Mouse (Mus musculus) stomach, embryonic 15.5 days (tissue): ENCODE measurements at regions not wholly inside any gene's neighbourhood (a gene's known extent, or its start where the extent isn't known, plus 50 kb on each side); places are given as distances from the start of the nearest gene placed in this dataset.

ENCODE experiments used
- ATAC-seq: fragments of 200-750 bp; cut with Nextera tagmentation; 2 replicates; pipeline ENCODE4 v1.8.0; 2017; ENCODE audit warnings: low read depth, moderate number of reproducible peaks, moderate TSS enrichment; ENCODE audit not compliant: insufficient read depth, low FRiP score
- H3K27ac ChIP-seq: fragments of 300-500 bp; sonication (generic); 2 replicates; pipeline ENCODE4 v1.5.1; 2015; ENCODE audit warnings: mild to moderate bottlenecking, inconsistent platforms
- H3K27me3 ChIP-seq: fragments of 300-500 bp; sonication (generic); replicated peaks from 2 replicates; pipeline ENCODE4 v1.6.1; 2015; ENCODE audit warnings: inconsistent platforms
- H3K36me3 ChIP-seq: fragments of 300-500 bp; sonication (generic); 2 replicates; pipeline ENCODE4 v1.6.1; 2015; ENCODE audit warnings: inconsistent platforms
- H3K4me1 ChIP-seq: fragments of 300-500 bp; sonication (generic); 2 replicates; pipeline ENCODE4 v1.6.1; 2015; ENCODE audit warnings: inconsistent platforms
- H3K4me2 ChIP-seq: fragments of 300-500 bp; sonication (generic); 2 replicates; pipeline ENCODE4 v1.6.1; 2015; ENCODE audit warnings: mild to moderate bottlenecking, inconsistent platforms
- H3K4me3 ChIP-seq: fragments of 300-500 bp; sonication (generic); replicated peaks from 2 replicates; pipeline ENCODE4 v1.5.1; 2015; ENCODE audit warnings: inconsistent platforms
- H3K9ac ChIP-seq: fragments of 300-500 bp; sonication (generic); 2 replicates; pipeline ENCODE4 v1.6.1; 2015; ENCODE audit warnings: inconsistent platforms
- H3K9me3 ChIP-seq: fragments of 300-500 bp; sonication (generic); 2 replicates; pipeline ENCODE4 v1.6.1; 2016; ENCODE audit warnings: inconsistent platforms
- WGBS: fragments of 180-500 bp; shearing (Covaris S2); methylation state at CpG from one replicate; pipeline ENCODE4 v1.1.7; 2015; 5-methylcytosine and 5-hydroxymethylcytosine counted together

DNA sequence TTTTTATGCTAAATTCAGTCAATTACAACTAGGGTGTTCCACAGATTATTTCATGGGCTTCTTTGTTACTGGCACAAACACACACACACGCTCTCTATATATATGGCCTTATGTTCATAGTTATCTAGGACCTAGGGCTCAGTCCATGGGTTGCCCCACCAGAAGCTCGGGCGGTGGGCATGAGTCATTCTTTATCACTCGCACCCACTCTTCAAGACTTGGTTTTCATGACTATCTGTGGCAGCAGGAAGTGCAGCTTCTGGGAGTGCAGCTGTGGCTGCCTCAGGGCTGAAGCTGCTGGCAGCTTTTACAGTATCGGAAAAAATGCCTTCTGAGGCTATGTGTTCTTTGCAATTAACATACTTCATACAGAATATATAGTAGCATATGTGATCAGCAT lies 198.7 kb downstream of the Ipo11 start:
- Histone ChIP-seq H3K9me3 (no peaks in the 10 kb centered on the region), H3K36me3 (no peaks in the 10 kb centered on the region), H3K27me3 (no peaks in the 10 kb centered on the region), H3K4me3 (no peak overlapping the region), H3K9ac (no peak overlapping the region), H3K4me1 (no peaks in the 10 kb centered on the region), H3K4me2 (no peak overlapping the region), H3K27ac (no peak overlapping the region)
- 87% methylated on average over 5 of the region's 5 CpGs for WGBS
- ATAC-seq = no peak

DNA sequence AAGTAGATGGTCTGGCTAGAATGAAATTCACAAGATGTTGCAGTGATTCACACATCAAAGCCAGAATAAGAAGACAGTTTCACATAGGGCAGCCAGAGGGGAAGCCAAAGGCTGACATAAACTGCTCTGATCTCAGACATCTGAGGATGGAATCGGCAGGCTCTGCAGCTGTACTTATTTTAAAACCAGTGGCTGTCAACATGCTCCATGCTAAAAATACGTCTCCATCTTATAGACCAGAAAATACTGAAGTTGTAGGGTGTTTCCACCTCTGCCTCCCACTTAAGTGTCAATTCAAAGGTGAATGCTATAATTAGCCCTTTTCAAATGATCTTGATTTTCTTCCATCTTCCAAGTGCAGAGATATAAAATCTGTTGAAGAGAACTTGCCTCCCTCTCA lies 202.4 kb downstream of the Ipo11 start:
- no peak overlapping the region for H3K27ac ChIP-seq
- H3K9me3 ChIP-seq = no peaks in the 10 kb centered on the region
- no peak for ATAC-seq

DNA sequence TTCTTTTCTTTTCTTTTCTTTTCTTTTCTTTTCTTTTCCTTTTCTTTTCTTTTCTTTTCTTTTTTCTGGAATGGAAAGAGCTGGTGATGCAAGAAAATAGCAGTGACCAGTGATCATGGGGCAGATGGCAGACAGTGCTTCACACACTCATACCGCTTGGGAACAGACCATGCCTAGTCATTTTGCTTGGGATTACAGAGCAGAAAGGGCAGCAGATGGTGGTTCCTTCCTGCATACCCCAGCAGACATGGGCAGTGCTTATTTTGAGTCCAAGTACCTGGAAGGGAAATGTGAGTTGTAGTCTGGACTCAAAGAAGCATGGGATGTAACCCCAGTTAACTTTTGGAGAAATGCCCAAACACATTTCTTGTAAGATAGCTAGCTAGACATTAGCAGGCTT lies 203.9 kb downstream of the Ipo11 start:
- Histone ChIP-seq H3K27ac (no peak overlapping the region), H3K36me3 (no peaks in the 10 kb centered on the region), H3K9me3 (no peaks in the 10 kb centered on the region), H3K4me1 (no peaks in the 10 kb centered on the region), H3K9ac (no peak overlapping the region), H3K27me3 (no peaks in the 10 kb centered on the region), H3K4me3 (no peak overlapping the region), H3K4me2 (no peak overlapping the region)
- ATAC-seq = no peak
- WGBS = 76% methylated on average over 1 of the region's 1 CpGs

More for the DNA sequence above, 202.4 kb downstream of the Ipo11 start:
- Histone ChIP-seq H3K9ac (no peak overlapping the region), H3K4me1 (no peaks in the 10 kb centered on the region), H3K27me3 (no peaks in the 10 kb centered on the region), H3K4me3 (no peak overlapping the region), H3K36me3 (no peaks in the 10 kb centered on the region), H3K4me2 (no peak overlapping the region)
- 64% methylated on average over 2 of the region's 2 CpGs for WGBS

DNA sequence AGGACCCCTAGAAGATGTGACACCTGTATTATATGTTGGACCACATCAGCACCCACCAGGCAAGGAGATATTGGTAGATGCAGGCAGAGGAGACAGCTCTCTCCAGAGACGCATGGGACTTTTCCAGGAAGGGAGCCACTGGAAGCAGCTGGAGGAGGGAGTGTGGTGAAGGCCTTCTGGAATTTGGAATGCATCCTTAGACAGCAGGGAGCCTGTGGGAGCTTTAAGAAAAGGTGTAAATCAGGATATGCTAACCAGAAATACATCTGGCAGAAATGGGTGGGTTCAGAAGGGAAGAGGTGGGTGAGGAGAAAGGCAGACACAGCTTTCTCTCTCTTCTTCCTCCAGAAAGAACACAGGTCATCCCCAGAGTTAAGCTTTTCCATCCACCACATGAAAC lies 213.4 kb downstream of the Ipo11 start:
- no peaks in the 10 kb centered on the region for H3K36me3 ChIP-seq
- H3K9me3 ChIP-seq = no peaks in the 10 kb centered on the region
- H3K4me1 ChIP-seq = no peaks in the 10 kb centered on the region
- no peaks in the 10 kb centered on the region for H3K27me3 ChIP-seq
- H3K27ac ChIP-seq = no peak overlapping the region
- H3K9ac ChIP-seq = no peak overlapping the region
- WGBS = 79% methylated on average over 1 of the region's 1 CpGs
- no peak for ATAC-seq
- H3K4me3 ChIP-seq = no peak overlapping the region
- H3K4me2 ChIP-seq = no peak overlapping the region

DNA sequence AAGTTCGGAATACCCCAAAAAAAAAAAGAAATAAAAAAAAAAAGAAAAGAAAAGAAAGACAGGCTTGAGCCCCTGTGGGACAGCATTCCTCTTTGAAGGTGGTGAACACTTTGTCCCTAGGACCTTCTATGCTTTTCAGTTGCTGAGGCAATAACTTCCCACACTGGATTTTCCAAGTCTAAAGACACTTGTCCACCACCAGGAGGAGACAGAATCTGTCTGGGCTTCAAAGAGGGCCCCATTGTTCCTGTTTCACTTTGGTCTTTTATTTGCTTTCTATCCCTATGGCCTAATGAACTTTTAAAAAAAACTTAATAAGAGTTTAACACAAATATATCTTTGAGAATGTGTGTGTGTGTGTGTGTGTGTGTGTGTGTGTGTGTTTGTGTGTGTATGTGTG lies 215.6 kb downstream of the Ipo11 start:
- ATAC-seq = no peak
- no peaks in the 10 kb centered on the region for H3K27me3 ChIP-seq
- H3K9me3 ChIP-seq = no peaks in the 10 kb centered on the region
- no peak overlapping the region for H3K27ac ChIP-seq
- H3K4me2 ChIP-seq = no peak overlapping the region
- H3K4me1 ChIP-seq = no peaks in the 10 kb centered on the region
- no peak overlapping the region for H3K4me3 ChIP-seq
- no peaks in the 10 kb centered on the region for H3K36me3 ChIP-seq
- 88% methylated on average over 1 of the region's 1 CpGs for WGBS
- no peak overlapping the region for H3K9ac ChIP-seq

DNA sequence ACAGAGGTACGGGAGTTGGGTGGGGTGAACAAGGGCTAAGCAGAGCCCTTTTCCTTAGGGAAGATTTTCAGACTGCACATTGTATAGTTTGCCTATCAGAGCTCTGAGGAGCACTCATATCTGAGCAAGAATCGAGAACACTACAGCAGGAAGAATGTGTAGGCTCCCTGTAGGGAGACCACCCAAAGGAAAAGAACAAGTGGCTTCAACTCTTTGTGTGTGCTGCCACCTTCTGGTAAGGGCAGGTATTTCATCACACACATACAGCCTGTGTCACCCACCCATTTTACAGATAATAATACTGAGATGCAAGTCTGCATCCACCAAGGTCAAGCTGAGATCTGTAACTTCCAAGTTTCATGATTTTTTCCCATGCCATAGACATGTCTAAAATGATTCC lies 221.0 kb downstream of the Ipo11 start:
- Histone ChIP-seq H3K36me3 (no peaks in the 10 kb centered on the region), H3K27ac (no peak overlapping the region), H3K27me3 (no peaks in the 10 kb centered on the region), H3K9ac (no peak overlapping the region), H3K4me1 (no peaks in the 10 kb centered on the region), H3K4me2 (no peak overlapping the region), H3K9me3 (no peaks in the 10 kb centered on the region), H3K4me3 (no peak overlapping the region)
- 38% methylated on average over 2 of the region's 2 CpGs for WGBS
- no peak for ATAC-seq

DNA sequence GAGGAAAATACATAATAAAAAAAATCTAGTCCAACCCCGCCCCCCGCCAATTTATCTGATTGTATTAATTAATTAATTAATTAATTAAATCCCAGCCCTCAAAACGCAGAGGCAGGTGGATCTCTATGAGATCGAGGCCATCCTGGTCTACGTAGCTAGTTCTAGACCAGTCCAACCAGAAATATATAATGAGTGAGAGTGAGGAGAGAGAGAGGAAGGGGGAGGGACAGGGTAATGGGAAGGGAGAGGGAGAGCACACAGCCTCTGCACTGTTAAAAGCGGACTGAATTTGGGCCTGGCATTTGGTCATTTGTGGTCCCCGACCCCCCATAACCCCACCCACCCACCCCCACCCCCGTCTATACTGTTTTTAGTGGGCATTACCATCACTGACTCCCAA lies 221.5 kb downstream of the Ipo11 start:
- Histone ChIP-seq H3K9me3 (no peaks in the 10 kb centered on the region), H3K9ac (no peak overlapping the region), H3K27ac (no peak overlapping the region), H3K4me2 (no peak overlapping the region), H3K4me1 (no peaks in the 10 kb centered on the region), H3K27me3 (no peaks in the 10 kb centered on the region), H3K36me3 (no peaks in the 10 kb centered on the region), H3K4me3 (no peak overlapping the region)
- 70% methylated on average over 8 of the region's 8 CpGs for WGBS
- no peak for ATAC-seq

DNA sequence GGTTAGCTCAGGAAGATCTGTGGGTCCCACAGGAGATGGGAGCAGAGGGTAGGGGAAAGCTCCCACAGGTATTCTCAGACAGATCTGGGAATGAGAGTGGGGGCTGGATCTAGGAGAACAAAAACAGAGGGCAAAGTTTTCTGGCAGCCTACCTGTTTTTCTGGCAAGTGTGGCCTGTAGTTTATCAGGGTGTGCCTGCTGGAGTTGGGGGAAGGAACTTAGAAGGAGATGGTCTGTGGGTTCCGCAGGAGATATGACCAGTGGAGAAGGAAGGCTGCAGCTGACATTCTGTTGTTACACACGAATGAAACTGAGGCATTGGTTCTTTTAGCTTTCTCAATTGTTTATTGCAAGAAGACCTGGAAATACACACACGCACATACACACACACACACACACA lies 226.2 kb downstream of the Ipo11 start:
- H3K9me3 ChIP-seq = no peaks in the 10 kb centered on the region
- no peak for ATAC-seq
- H3K4me1 ChIP-seq = no peaks in the 10 kb centered on the region
- no peaks in the 10 kb centered on the region for H3K27me3 ChIP-seq
- WGBS = 73% methylated on average over 3 of the region's 3 CpGs
- H3K27ac ChIP-seq = no peak overlapping the region
- no peak overlapping the region for H3K9ac ChIP-seq
- H3K36me3 ChIP-seq = no peaks in the 10 kb centered on the region
- H3K4me2 ChIP-seq = no peak overlapping the region
- H3K4me3 ChIP-seq = no peak overlapping the region

DNA sequence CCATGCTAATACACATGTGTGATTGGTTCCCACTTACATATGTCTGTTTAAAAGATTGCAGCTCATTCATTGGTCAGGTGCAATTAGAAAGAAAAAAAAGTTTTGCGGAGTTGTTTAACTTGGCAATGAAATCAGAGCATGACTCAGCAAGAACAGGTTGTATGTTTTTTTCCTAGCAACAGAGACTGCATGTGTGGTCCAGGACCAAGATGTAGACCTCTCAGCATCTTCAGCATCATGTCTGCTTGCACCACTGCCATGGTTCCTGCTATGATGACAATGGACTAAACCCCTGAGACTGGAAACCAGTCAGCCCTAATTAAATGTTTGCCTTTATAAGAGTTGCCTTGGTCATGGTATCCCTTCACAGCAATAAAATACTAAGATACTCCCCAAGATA lies 236.4 kb downstream of the Ipo11 start:
- ATAC-seq = no peak
- WGBS = 83% methylated on average over 1 of the region's 1 CpGs

DNA sequence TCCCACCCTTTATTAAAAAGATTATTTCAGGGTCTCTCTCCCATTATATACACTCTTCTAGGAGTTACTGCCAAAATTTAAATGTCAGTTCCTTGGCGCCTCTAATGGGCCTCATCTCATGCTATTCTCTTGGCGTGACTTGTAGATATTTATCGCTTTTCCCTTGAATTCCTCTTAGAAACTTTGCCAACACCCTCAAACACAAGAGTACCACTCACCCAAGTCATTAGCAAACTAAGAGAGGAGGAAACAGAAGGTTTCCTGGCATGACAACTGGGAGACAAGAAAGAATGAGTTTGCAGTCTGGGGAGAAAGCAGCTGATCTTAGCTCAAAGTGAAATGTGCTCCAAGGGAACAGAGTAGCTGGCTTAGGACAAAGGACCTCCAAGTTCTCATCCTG lies 236.8 kb downstream of the Ipo11 start:
- no peaks in the 10 kb centered on the region for H3K27me3 ChIP-seq
- H3K9me3 ChIP-seq = no peaks in the 10 kb centered on the region
- 82% methylated on average over 3 of the region's 3 CpGs for WGBS
- no peak overlapping the region for H3K4me3 ChIP-seq
- no peaks in the 10 kb centered on the region for H3K36me3 ChIP-seq
- ATAC-seq = no peak
- no peak overlapping the region for H3K4me2 ChIP-seq
- H3K9ac ChIP-seq = no peak overlapping the region
- no peaks in the 10 kb centered on the region for H3K4me1 ChIP-seq
- H3K27ac ChIP-seq = no peak overlapping the region

More for the DNA sequence above, 236.4 kb downstream of the Ipo11 start:
- H3K27me3 ChIP-seq = no peaks in the 10 kb centered on the region
- H3K27ac ChIP-seq = no peak overlapping the region
- no peak overlapping the region for H3K9ac ChIP-seq
- H3K9me3 ChIP-seq = no peaks in the 10 kb centered on the region
- no peak overlapping the region for H3K4me2 ChIP-seq
- H3K4me3 ChIP-seq = no peak overlapping the region
- H3K36me3 ChIP-seq = no peaks in the 10 kb centered on the region
- no peaks in the 10 kb centered on the region for H3K4me1 ChIP-seq

DNA sequence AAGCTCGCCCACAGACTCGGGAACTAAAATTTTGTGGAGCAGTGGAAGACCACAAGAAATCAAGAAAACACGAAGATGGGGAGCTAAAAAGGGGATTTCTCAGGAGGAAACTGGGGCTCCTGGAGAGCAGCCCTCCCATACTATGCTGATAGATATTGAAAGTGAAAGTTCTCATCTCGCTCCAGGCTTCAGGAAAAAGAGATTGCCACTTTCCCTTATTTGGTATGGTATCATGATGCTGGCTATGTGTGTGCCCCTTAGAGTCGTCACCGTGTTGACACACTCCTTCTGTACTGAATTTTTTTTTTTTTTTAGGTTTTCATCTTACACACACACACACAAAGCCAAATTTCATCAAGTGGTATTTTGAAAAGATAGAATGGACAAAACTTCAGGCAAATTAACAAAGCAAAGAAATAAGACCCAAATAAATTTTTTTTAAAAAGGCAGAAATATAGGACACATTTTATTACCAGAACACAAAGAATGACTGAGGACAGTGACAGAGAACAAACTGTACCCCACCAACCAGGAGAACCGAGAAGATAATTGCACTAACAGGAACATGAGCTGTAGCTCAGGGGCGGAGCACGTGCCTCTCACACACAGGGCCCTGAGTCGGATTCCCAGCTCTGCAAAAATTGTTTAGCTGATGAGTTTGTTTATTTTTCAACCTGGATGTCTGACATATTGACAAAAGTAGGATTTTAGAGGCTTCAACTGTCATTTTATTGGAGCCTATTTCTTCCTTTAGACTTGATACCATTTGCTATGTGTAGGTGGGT lies 244.8 kb downstream of the Ipo11 start:
- Histone ChIP-seq H3K4me2 (no peak overlapping the region), H3K9me3 (no peaks in the 10 kb centered on the region), H3K36me3 (no peaks in the 10 kb centered on the region), H3K4me3 (no peak overlapping the region), H3K27me3 (no peaks in the 10 kb centered on the region), H3K9ac (no peak overlapping the region), H3K4me1 (no peaks in the 10 kb centered on the region), H3K27ac (no peak overlapping the region)
- ATAC-seq = no peak
- WGBS = 71% methylated on average over 10 of the region's 10 CpGs

DNA sequence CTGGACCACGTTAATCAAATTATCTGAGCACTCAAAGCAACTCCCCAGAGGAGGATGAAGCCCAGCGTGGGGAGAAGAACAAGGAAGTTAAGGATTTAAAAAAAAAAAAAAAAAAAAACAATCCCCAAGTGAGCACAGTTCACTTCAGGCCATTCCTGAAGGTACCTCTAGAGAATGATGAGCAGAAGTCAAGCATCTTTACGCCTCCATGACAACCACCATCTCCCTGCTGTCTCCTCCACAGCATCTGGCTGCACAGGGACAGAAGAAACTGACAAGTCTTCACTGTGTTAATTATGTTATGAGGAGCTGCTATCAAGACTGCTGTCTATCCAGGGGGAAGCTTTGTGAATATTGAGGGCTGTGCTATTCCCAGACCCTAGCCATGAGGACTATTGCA lies 246.6 kb downstream of the Ipo11 start:
- no peak overlapping the region for H3K9ac ChIP-seq
- no peaks in the 10 kb centered on the region for H3K36me3 ChIP-seq
- no peak overlapping the region for H3K4me3 ChIP-seq
- no peak overlapping the region for H3K4me2 ChIP-seq
- no peaks in the 10 kb centered on the region for H3K9me3 ChIP-seq
- H3K27ac ChIP-seq = no peak overlapping the region
- no peak for ATAC-seq
- H3K27me3 ChIP-seq = no peaks in the 10 kb centered on the region
- WGBS = 74% methylated on average over 3 of the region's 3 CpGs
- H3K4me1 ChIP-seq = no peaks in the 10 kb centered on the region

DNA sequence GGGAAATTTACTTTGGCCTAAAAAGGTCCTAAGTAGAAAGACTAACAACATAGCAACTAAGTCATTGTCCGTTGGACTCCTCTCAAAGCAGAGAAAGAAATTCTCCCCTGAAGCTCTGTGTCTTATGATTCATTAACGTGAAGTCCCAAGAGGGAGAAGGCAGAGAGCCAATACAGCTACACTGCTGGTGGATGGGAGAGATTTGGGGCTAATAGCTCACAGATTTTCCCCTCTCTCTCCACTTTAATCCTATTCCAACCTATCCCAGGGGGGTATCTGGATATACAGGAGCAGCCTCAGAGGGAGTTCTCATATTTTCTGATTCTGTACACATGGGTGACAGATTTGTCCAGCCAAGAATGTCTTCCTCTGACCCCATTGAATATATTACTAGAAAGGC lies 247.1 kb downstream of the Ipo11 start:
- no peaks in the 10 kb centered on the region for H3K36me3 ChIP-seq
- WGBS = 42% methylated on average over 2 of the region's 2 CpGs
- H3K9ac ChIP-seq = no peak overlapping the region
- H3K4me2 ChIP-seq = no peak overlapping the region
- no peaks in the 10 kb centered on the region for H3K9me3 ChIP-seq
- no peaks in the 10 kb centered on the region for H3K27me3 ChIP-seq
- no peak overlapping the region for H3K27ac ChIP-seq
- no peak for ATAC-seq
- H3K4me1 ChIP-seq = no peaks in the 10 kb centered on the region
- H3K4me3 ChIP-seq = no peak overlapping the region
